Mouse (Mus musculus) G1E (cell line): ENCODE results near the gene Rars2. TPM values are rescaled to one million over a fixed set of nuclear protein-coding genes. Genes with fewer than 3 reads are reported as not detected.

Experiments
- ATAC-seq: 2 replicates; pipeline ENCODE4 v1.8.0; 2016; ENCODE audit warnings: mild to moderate bottlenecking; ENCODE audit not compliant: insufficient number of reproducible peaks, poor library complexity, low FRiP score, severe bottlenecking; ENCODE audit errors: extremely low read depth
- DNase-seq: peaks from one replicate; pipeline ENCODE4 v3.0.0; 2012; ENCODE audit warnings: low spot score
- H3K27me3 ChIP-seq: 2 replicates; pipeline ENCODE4 v1.6.1; 2012; ENCODE audit warnings: mild to moderate bottlenecking, low read length, inconsistent platforms; ENCODE audit not compliant: insufficient read depth
- H3K36me3 ChIP-seq: replicated peaks from 2 replicates; pipeline ENCODE3; 2012; ENCODE audit warnings: mild to moderate bottlenecking, inconsistent platforms
- H3K4me1 ChIP-seq: 2 replicates; pipeline ENCODE4 v1.6.1; 2012; ENCODE audit warnings: low read depth, low read length, inconsistent platforms, mixed read lengths; ENCODE audit not compliant: insufficient read depth
- H3K4me3 ChIP-seq: 2 replicates; pipeline ENCODE4 v1.5.1; 2012; ENCODE audit warnings: low read depth, mild to moderate bottlenecking, inconsistent platforms, low read length, moderate library complexity, mixed read lengths
- H3K9me3 ChIP-seq: replicated peaks from 2 replicates; pipeline ENCODE4 v1.6.1; 2012; ENCODE audit warnings: inconsistent platforms
- CTCF ChIP-seq: IDR thresholded peaks from 2 replicates; pipeline ENCODE4 v1.5.1; 2012; ENCODE audit warnings: low read depth, low read length, inconsistent platforms, mixed read lengths
- GATA1 ChIP-seq: IDR thresholded peaks from 2 replicates; pipeline ENCODE4 v1.6.1; 2012; ENCODE audit warnings: borderline replicate concordance, low read length, inconsistent platforms, mixed read lengths
- GATA2 ChIP-seq: IDR thresholded peaks from 2 replicates; pipeline ENCODE4 v1.6.1; 2012; ENCODE audit warnings: low read depth, low read length, inconsistent platforms, borderline replicate concordance
- POLR2AphosphoS5 ChIP-seq: IDR thresholded peaks from 2 replicates; pipeline ENCODE4 v1.6.1; 2012; ENCODE audit warnings: low read depth, low read length, inconsistent platforms; ENCODE audit not compliant: insufficient replicate concordance
- TAL1 ChIP-seq: conservative IDR thresholded peaks from 2 replicates; pipeline ENCODE4 v1.6.1; 2012; ENCODE audit warnings: low read depth, low read length, inconsistent platforms, mixed read lengths
- polyA plus RNA-seq: library from polyadenylated mRNA; stranded (reverse); fragments of >175 nt; gene quantifications from 2 replicates; pipeline ENCODE4 v1.2.3, GENCODE M21; 2012
- total RNA-seq, 2 experiments: library from RNA; stranded (forward) in 1 of 2; stranded (reverse) in 1 of 2; fragments of 200-1000 nt in 1 of 2; fragments of >200 nt in 1 of 2; fragmentation: Nextera tagmentation in 1 of 2; gene quantifications; 2 replicates each; pipeline ENCODE4 v1.2.3; 2014 to 2017

Rars2 gene
- total and polyA plus RNA-seq, 3 experiments: 5.2 to 93.8 (median 49.3) TPM

DNA sequence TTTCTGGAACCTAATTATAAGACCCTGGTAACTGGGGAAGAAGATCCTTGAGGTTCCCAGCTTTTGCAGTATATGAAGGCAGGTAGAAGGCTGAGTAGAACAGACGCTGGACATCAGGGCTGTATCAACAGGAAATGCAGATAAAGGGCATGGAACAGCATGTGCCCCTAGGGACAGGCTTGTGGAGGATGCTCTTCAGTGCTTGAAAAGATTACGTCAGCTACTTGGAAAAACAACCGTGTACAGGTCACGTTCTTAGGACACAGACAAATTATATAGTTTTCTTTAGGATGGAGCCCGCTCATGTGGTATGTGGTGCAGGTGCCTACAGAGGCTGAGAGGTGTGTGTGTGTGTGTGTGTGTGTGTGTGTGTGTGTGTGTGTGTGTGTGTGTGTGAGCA lies 21.3 kb downstream of the Rars2 start:
- Histone ChIP-seq H3K9me3 (no peaks in the 10 kb centered on the region), H3K4me1 (no peaks in the 10 kb centered on the region), H3K4me3 (no peak overlapping the region), H3K36me3 (peaks cover 82% of the 10 kb centered on the region), H3K27me3 (no peaks in the 10 kb centered on the region)
- DNase-seq (no peak), ATAC-seq (no peak)
- TF ChIP-seq POLR2AphosphoS5 (no peak), CTCF (no peak), GATA1 (no peak), GATA2 (no peak), TAL1 (no peak)

DNA sequence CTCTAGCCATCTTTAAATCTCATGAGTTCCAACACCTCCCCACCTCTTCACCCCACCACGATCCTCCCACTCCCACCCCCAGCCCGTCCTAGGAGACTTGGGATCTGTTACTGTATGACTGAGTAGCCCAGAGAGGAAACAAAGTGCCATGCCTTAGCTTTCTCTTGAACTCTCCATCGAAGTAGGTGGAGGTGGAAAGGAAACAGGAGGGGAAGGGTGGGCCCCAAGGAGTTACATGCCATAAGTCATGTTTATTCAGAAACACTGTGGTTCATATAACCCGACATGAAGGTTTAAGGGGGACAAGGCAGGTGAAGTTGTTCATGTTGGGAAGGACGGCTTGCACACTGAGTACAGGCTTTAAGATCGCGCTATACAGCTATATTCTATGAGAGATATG lies 22.6 kb downstream of the Rars2 start:
- DNase-seq: no peak
- Histone ChIP-seq H3K9me3 (no peaks in the 10 kb centered on the region), H3K36me3 (peaks cover 83% of the 10 kb centered on the region), H3K27me3 (no peaks in the 10 kb centered on the region), H3K4me1 (no peaks in the 10 kb centered on the region), H3K4me3 (no peak overlapping the region)
- no peak for ATAC-seq
- TF ChIP-seq GATA1: no peak
- TF ChIP-seq CTCF: no peak
- no peak for TF ChIP-seq POLR2AphosphoS5
- TF ChIP-seq TAL1: no peak
- TF ChIP-seq GATA2: no peak

GRCm38 (mm10) chr4:34637851-34638250 lies 23.1 kb downstream of the Rars2 start:
- ATAC-seq (no peak), DNase-seq (no peak)
- no peak for TF ChIP-seq TAL1
- no peaks in the 10 kb centered on the region for H3K27me3 ChIP-seq
- H3K9me3 ChIP-seq: no peaks in the 10 kb centered on the region
- no peak overlapping the region for H3K4me3 ChIP-seq
- H3K4me1 ChIP-seq: no peaks in the 10 kb centered on the region
- H3K36me3 ChIP-seq: peaks cover 83% of the 10 kb centered on the region

GRCm38 (mm10) chr4:34639745-34640364 lies 25.1 kb downstream of the Rars2 start:
- TF ChIP-seq GATA1 (no peak), TAL1 (no peak), CTCF (no peak), GATA2 (no peak), POLR2AphosphoS5 (no peak)
- no peak for DNase-seq
- no peaks in the 10 kb centered on the region for H3K27me3 ChIP-seq
- H3K4me3 ChIP-seq: no peak overlapping the region
- H3K4me1 ChIP-seq: no peaks in the 10 kb centered on the region
- peaks cover 78% of the 10 kb centered on the region for H3K36me3 ChIP-seq
- no peak for ATAC-seq
- no peaks in the 10 kb centered on the region for H3K9me3 ChIP-seq

DNA sequence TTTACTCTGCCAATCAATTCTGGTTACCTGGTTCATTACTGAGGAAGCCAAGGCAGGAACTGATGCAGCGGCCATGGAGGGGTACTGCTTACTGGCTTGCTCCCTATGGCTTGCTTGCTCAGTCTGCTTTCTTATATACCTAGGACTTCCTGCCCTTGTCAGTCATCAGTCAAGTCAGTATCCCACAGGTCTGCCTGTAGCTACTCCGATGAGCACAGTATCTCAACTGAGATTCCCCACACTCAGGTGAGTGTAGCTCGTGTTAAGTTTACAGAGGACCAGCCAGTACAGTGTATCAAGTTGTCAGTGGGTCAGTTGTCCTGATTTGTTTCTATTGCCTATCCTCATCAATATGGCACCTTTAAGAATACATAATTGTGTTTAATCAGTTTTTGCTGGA lies 26.0 kb downstream of the Rars2 start:
- no peak for TF ChIP-seq TAL1
- no peak for TF ChIP-seq GATA1
- TF ChIP-seq GATA2: no peak
- TF ChIP-seq POLR2AphosphoS5: no peak
- TF ChIP-seq CTCF: no peak
- Histone ChIP-seq H3K4me3 (no peak overlapping the region), H3K27me3 (no peaks in the 10 kb centered on the region), H3K4me1 (no peaks in the 10 kb centered on the region), H3K36me3 (peaks cover 80% of the 10 kb centered on the region), H3K9me3 (no peaks in the 10 kb centered on the region)
- ATAC-seq (no peak), DNase-seq (no peak)

DNA sequence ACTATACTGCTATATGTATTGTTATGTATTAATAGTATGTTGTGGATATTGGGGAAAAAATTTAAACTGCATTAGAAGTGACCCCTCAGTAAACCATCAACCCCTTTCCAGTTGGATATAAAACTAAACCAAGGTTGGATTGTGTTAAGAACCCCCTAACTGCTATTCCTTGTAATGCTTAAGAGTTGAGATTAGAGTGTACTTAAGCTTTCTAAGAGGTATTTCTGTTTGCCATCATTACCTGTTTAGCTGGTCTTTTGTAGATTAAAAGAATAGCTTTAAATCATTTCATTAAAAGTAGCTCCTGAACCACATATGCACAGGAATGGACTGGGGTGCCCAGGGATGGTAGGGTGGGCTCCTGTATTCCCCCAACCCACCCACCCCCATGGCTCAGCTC lies 30.0 kb downstream of the Rars2 start:
- ATAC-seq (no peak), DNase-seq (no peak)
- Histone ChIP-seq H3K9me3 (no peaks in the 10 kb centered on the region), H3K36me3 (peaks cover 81% of the 10 kb centered on the region), H3K27me3 (no peaks in the 10 kb centered on the region), H3K4me3 (no peak overlapping the region), H3K4me1 (no peaks in the 10 kb centered on the region)
- TF ChIP-seq POLR2AphosphoS5 (no peak), TAL1 (no peak), CTCF (no peak), GATA2 (no peak), GATA1 (no peak)

- H3K27me3 ChIP-seq: no peaks in the 10 kb centered on the region
- TF ChIP-seq CTCF: no peak
- no peak for TF ChIP-seq POLR2AphosphoS5
- no peak for TF ChIP-seq GATA2
- TF ChIP-seq TAL1: no peak
- TF ChIP-seq GATA1: no peak
- ATAC-seq: no peak
- H3K4me1 ChIP-seq: no peaks in the 10 kb centered on the region
- peaks cover 77% of the 10 kb centered on the region for H3K36me3 ChIP-seq
- no peak overlapping the region for H3K4me3 ChIP-seq
- no peak for DNase-seq
- no peaks in the 10 kb centered on the region for H3K9me3 ChIP-seq
Measured at GRCm38 (mm10) chr4:34653179-34653578, 38.4 kb downstream of the Rars2 start.
